Mouse (Mus musculus) heart, postnatal 0 days (tissue): ENCODE data around the gene Irx1. TPM values are rescaled to one million over a fixed set of nuclear protein-coding genes. Genes with fewer than 3 reads are reported as not detected.
A peak's percentile ranks its signal among the peaks of the same experiment; 100 is the strongest.

Source experiments
- ATAC-seq: fragments of 200-750 bp; cut with Nextera tagmentation; 2 replicates; pipeline ENCODE4 v1.8.0; 2017; ENCODE audit warnings: low read depth, moderate number of reproducible peaks, moderate library complexity; ENCODE audit not compliant: insufficient read depth
- DNase-seq: peaks from one replicate; pipeline ENCODE4 v3.0.0-alpha.2; 2016; ENCODE audit warnings: low spot score
- H3K27ac ChIP-seq: fragments of 300-500 bp; sonication (generic); 2 replicates; pipeline ENCODE4 v1.5.1; 2014; ENCODE audit warnings: low read depth, mild to moderate bottlenecking
- H3K27me3 ChIP-seq: fragments of 300-500 bp; sonication (generic); 2 replicates; pipeline ENCODE4 v1.6.1; 2014; ENCODE audit warnings: low read length, mixed read lengths; ENCODE audit not compliant: control insufficient read depth, insufficient read depth
- H3K36me3 ChIP-seq: fragments of 300-500 bp; sonication (generic); replicated peaks from 2 replicates; pipeline ENCODE4 v1.6.1; 2014; ENCODE audit warnings: low read length, mixed read lengths; ENCODE audit not compliant: control insufficient read depth, insufficient read depth
- H3K4me1 ChIP-seq: fragments of 300-500 bp; sonication (generic); 2 replicates; pipeline ENCODE4 v1.6.1; 2014; ENCODE audit warnings: antibody characterized with exemption; ENCODE audit not compliant: control insufficient read depth, insufficient read depth
- H3K4me2 ChIP-seq: fragments of 300-500 bp; sonication (generic); 2 replicates; pipeline ENCODE4 v1.6.1; 2014; ENCODE audit warnings: low read depth, mild to moderate bottlenecking, low read length, moderate library complexity
- H3K4me3 ChIP-seq: fragments of 300-500 bp; sonication (generic); 2 replicates; pipeline ENCODE4 v1.5.1; 2014; ENCODE audit warnings: low read depth, low read length
- H3K9ac ChIP-seq: fragments of 300-500 bp; sonication (generic); replicated peaks from 2 replicates; pipeline ENCODE4 v1.6.1; 2014; ENCODE audit warnings: low read depth, low read length, mixed read lengths
- H3K9me3 ChIP-seq: fragments of 300-500 bp; sonication (generic); replicated peaks from 2 replicates; pipeline ENCODE4 v1.6.1; 2016; ENCODE audit warnings: low read length; ENCODE audit not compliant: control insufficient read depth
- CTCF ChIP-seq: IDR thresholded peaks from 2 replicates; pipeline ENCODE4 v1.5.1; 2016; ENCODE audit warnings: antibody characterized with exemption, control low read depth, low read depth
- EP300 ChIP-seq: IDR thresholded peaks from 2 replicates; pipeline ENCODE4 v1.6.1; 2016; ENCODE audit warnings: antibody characterized with exemption, low read depth
- whole genome bisulfite sequencing: fragments of 180-500 bp; shearing (Covaris S2); extraction: QIAGEN DNeasy Blood & Tissue Kit; methylation state at CpG from one replicate; pipeline ENCODE4 v1.1.7; 2014; 5-methylcytosine and 5-hydroxymethylcytosine counted together
- polyA plus RNA-seq: library from polyadenylated mRNA; unstranded; fragments of >200 nt; fragmentation: Nextera tagmentation; extraction: Ambion mirVana; gene quantifications from 2 replicates; pipeline ENCODE4 v1.2.1, GENCODE M21; 2015
- total RNA-seq: library from RNA; depleted of rRNA; stranded (reverse); fragments of >200 nt; gene quantifications from 2 replicates; pipeline ENCODE4 v1.2.3, GENCODE M21; 2014; ENCODE audit warnings: low replicate concordance

Irx1 gene
- total and polyA plus RNA-seq, 2 experiments from 2014 or later: 1.5 to 21.4 TPM

- no peaks in the 10 kb centered on the region for H3K36me3 ChIP-seq
- no peaks in the 10 kb centered on the region for H3K9me3 ChIP-seq
- ATAC-seq: no peak
- H3K4me3 ChIP-seq: no peak overlapping the region
- H3K27ac ChIP-seq: no peak overlapping the region
- 0 out of 2 replicates have a peak, but pooled peaks cover 2% of the 10 kb centered on the region for H3K4me1 ChIP-seq
- no peak for DNase-seq
- TF ChIP-seq CTCF (no peak), EP300 (no peak)
- H3K27me3 ChIP-seq: peaks cover 96% of the 10 kb centered on the region
- no peak overlapping the region for H3K9ac ChIP-seq
- 53% methylated on average over 2 of the region's 2 CpGs for WGBS
- no peak overlapping the region for H3K4me2 ChIP-seq
Observed at GRCm38 (mm10) chr13:71966631-71967030, 3.1 kb upstream of the Irx1 start.

GRCm38 (mm10) chr13:71964366-71964765 is 843 bp upstream of the Irx1 start:
- peak overlapping the region; percentile 68 for H3K4me3 ChIP-seq
- peak; percentile 29; the same call in 1 of the 2 replicates for ATAC-seq

GRCm38 (mm10) chr13:71962661-71963355 is 715 bp downstream of the Irx1 start:
- ATAC-seq (peak; percentile 25), DNase-seq (no peak)
- Histone ChIP-seq H3K4me3 (peak overlapping the region; percentile 68), H3K4me1 (0 out of 2 replicates have a peak, but pooled peaks cover 2% of the 10 kb centered on the region), H3K36me3 (no peaks in the 10 kb centered on the region), H3K9ac (peak overlapping the region; percentile 79), H3K4me2 (peak overlapping the region; percentile 69), H3K27me3 (peaks cover 99% of the 10 kb centered on the region), H3K27ac (peak overlapping the region; percentile 80), H3K9me3 (no peaks in the 10 kb centered on the region)
- no peak for TF ChIP-seq CTCF
- TF ChIP-seq EP300: no peak
- WGBS: under 1% methylated on average over 54 of the region's 55 CpGs

More at GRCm38 (mm10) chr13:71964366-71964765, 843 bp upstream of the Irx1 start:
- Histone ChIP-seq H3K9me3 (no peaks in the 10 kb centered on the region), H3K9ac (no peak overlapping the region), H3K27ac (peak overlapping the region; percentile 48; the same call in 1 of the 2 replicates), H3K36me3 (no peaks in the 10 kb centered on the region), H3K27me3 (peaks cover 100% of the 10 kb centered on the region), H3K4me2 (peak overlapping the region; percentile 69), H3K4me1 (0 out of 2 replicates have a peak, but pooled peaks cover 2% of the 10 kb centered on the region)
- DNase-seq: no peak
- WGBS: 4% methylated on average over 13 of the region's 13 CpGs
- peak; percentile 22 for TF ChIP-seq CTCF
- TF ChIP-seq EP300: no peak

- TF ChIP-seq EP300 (no peak), CTCF (no peak)
- H3K9ac ChIP-seq: peak overlapping the region; percentile 79
- no peaks in the 10 kb centered on the region for H3K9me3 ChIP-seq
- peak overlapping the region; percentile 68 for H3K4me3 ChIP-seq
- ATAC-seq (no peak), DNase-seq (no peak)
- H3K36me3 ChIP-seq: no peaks in the 10 kb centered on the region
- WGBS: 5% methylated on average over 25 of the region's 25 CpGs
- peak overlapping the region; percentile 80 for H3K27ac ChIP-seq
- 0 out of 2 replicates have a peak, but pooled peaks cover 2% of the 10 kb centered on the region for H3K4me1 ChIP-seq
- H3K27me3 ChIP-seq: peaks cover 99% of the 10 kb centered on the region
- H3K4me2 ChIP-seq: peak overlapping the region; percentile 69
Observed at GRCm38 (mm10) chr13:71961891-71962660, 1.4 kb downstream of the Irx1 start.

- peak overlapping the region; percentile 68 for H3K4me3 ChIP-seq
- TF ChIP-seq CTCF: no peak
- no peak for TF ChIP-seq EP300
- peak overlapping the region; percentile 26; the same call in 1 of the 2 replicates for H3K9ac ChIP-seq
- no peak overlapping the region for H3K27ac ChIP-seq
- 0 out of 2 replicates have a peak, but pooled peaks cover 2% of the 10 kb centered on the region for H3K4me1 ChIP-seq
- H3K36me3 ChIP-seq: no peaks in the 10 kb centered on the region
- no peaks in the 10 kb centered on the region for H3K9me3 ChIP-seq
- ATAC-seq (no peak), DNase-seq (no peak)
- H3K4me2 ChIP-seq: peak overlapping the region; percentile 69
- 28% methylated on average over 9 of the region's 9 CpGs for WGBS
- H3K27me3 ChIP-seq: peaks cover 99% of the 10 kb centered on the region
Observed at GRCm38 (mm10) chr13:71960846-71961735, 2.4 kb downstream of the Irx1 start.
